Mouse (Mus musculus) small intestine, adult 2 months (tissue): ENCODE results near the gene Actr3b.

Source experiments
- CTCF ChIP-seq: fragments of 200-500 bp; IDR thresholded peaks from 2 replicates; pipeline ENCODE4 v1.5.1; 2012; ENCODE audit warnings: low read depth, mild to moderate bottlenecking, control low read depth, inconsistent platforms, low read length, moderate library complexity, mixed read lengths; ENCODE audit not compliant: insufficient replicate concordance, insufficient read length; ENCODE audit errors: extremely low read depth
- POLR2A ChIP-seq: fragments of 200-500 bp; IDR thresholded peaks from 2 replicates; pipeline ENCODE4 v1.6.1; 2012; ENCODE audit warnings: low read depth, mild to moderate bottlenecking, control low read depth, inconsistent platforms, low read length, moderate library complexity

DNA sequence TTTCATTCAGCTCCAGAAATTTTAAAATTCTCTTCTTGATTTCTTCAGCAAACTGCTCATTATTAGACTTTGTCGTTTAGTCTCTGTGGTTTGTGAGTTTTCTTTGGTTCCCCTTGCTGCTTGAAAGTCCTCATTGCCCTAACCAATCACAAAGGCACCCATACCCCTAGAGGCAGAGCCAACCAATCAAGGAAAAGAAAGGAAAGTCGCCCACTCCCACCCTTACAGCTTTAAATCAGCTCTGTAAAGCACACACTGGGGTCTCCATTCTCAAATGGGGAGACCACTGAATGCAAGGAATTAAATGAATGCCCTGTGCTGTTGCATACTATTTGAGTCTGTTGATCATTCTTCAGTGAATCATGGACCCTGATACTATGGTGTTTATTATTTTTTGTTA, 9.6 kb downstream of the Actr3b start:
- TF ChIP-seq POLR2A (no peak), CTCF (no peak)
